Mouse (Mus musculus): Measurements from ENCODE around the gene Samd13. TPM values are rescaled to one million over a fixed set of nuclear protein-coding genes. Genes with fewer than 3 reads are reported as not detected.

The Samd13 gene
- polyA plus RNA-seq, 1 experiment from 2014 or later, result 0.86 TPM

DNA sequence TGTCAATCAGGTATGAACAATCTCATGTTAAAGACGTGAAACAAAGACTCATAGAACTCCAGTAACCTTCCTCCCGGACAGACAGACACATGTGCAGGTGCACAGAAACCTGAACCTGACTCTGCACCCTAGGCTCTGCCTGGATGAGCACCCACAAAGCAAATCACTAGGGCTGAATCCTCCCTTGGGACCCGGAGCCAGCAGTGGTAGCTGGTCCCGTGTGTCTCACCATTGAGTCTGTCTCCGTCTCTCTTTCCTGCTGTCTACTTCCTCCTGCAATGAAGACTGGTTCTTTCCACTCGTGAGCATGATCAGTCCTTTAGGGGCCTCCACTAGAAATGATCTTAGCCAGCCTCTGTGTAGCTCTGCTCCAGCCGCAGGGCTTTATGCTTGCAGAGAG, 23.5 kb downstream of the Samd13 start:
- no peak for DNase-seq (ENCODE audit: low spot score)
- Histone ChIP-seq H3K36me3 (replicated peaks; ENCODE audit: control insufficient read depth, insufficient read depth, low read depth, low read length) (no peaks in the 10 kb centered on the region), H3K27ac (replicated peaks; ENCODE audit: low read depth, low read length) (no peak overlapping the region), H3K4me2 (ENCODE audit: low read depth, low read length) (no peak overlapping the region), H3K27me3 (ENCODE audit: control insufficient read depth, insufficient read depth, low read length) (no peaks in the 10 kb centered on the region), H3K4me3 (ENCODE audit: low read depth, low read length) (no peak overlapping the region), H3K4me1 (ENCODE audit: control insufficient read depth, insufficient read depth, low read length) (no peaks in the 10 kb centered on the region), H3K9me3 (replicated peaks; ENCODE audit: control insufficient read depth, low read length) (no peaks in the 10 kb centered on the region), H3K9ac (replicated peaks; ENCODE audit: low read length) (no peak overlapping the region)
- 76% methylated on average over 7 of the region's 7 CpGs for WGBS
- no peak for ATAC-seq (replicated peaks; ENCODE audit: insufficient number of reproducible peaks, low FRiP score, low TSS enrichment, low read depth)

DNA sequence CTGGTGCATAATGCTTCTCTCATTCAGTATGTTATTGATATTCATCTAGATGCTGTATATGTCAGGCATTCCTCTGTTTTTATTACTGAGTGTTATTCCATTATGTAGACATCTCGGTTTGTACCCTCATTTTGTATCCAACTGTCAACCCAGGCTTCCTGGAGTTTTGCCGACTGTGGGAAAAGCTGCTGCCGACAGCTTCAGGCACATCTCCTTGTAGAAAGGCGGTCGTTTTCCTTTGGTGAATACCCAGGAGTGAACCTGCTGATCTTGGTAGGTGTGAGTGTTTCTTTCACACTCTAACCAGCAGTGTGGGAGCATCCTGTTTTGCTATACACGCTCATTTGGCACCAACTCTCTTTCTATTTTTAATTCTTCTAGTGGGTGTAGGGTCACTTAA, 24.4 kb downstream of the Samd13 start:
- H3K36me3 ChIP-seq (replicated peaks; ENCODE audit: control insufficient read depth, insufficient read depth, low read depth, low read length), result no peaks in the 10 kb centered on the region
- H3K27me3 ChIP-seq (ENCODE audit: control insufficient read depth, insufficient read depth, low read length), result no peaks in the 10 kb centered on the region
- H3K9ac ChIP-seq (replicated peaks; ENCODE audit: low read length), result no peak overlapping the region
- no peaks in the 10 kb centered on the region for H3K4me1 ChIP-seq (ENCODE audit: control insufficient read depth, insufficient read depth, low read length)
- H3K4me2 ChIP-seq (ENCODE audit: low read depth, low read length), result no peak overlapping the region
- no peak overlapping the region for H3K27ac ChIP-seq (replicated peaks; ENCODE audit: low read depth, low read length)
- ATAC-seq (replicated peaks; ENCODE audit: insufficient number of reproducible peaks, low FRiP score, low TSS enrichment, low read depth) (no peak), DNase-seq (ENCODE audit: low spot score) (no peak)
- H3K9me3 ChIP-seq (replicated peaks; ENCODE audit: control insufficient read depth, low read length), result no peaks in the 10 kb centered on the region
- H3K4me3 ChIP-seq (ENCODE audit: low read depth, low read length), result no peak overlapping the region
- 72% methylated on average over 6 of the region's 6 CpGs for WGBS

DNA sequence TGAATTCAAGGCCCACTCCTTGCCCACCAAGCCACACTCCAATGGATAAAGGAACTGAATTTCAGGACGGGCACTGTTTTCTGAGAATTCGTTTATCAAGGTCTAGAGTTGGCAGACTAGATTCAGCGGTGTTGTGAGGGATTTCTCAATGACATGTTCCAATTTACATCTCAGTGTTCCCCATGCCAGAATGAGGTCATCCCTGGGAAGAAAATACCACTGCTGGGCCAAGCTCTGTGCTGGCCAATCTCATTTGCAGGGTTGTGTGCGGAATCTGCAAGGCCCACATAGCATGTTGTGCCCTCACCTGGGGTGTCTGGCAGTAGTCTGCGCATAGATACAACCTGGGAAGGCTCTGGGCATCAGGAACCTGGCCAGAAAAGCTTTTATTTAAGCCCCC, 26.1 kb downstream of the Samd13 start:
- H3K4me1 ChIP-seq (ENCODE audit: control insufficient read depth, insufficient read depth, low read length), result no peaks in the 10 kb centered on the region
- H3K9ac ChIP-seq (replicated peaks; ENCODE audit: low read length), result no peak overlapping the region
- H3K4me3 ChIP-seq (ENCODE audit: low read depth, low read length), result no peak overlapping the region
- H3K36me3 ChIP-seq (replicated peaks; ENCODE audit: control insufficient read depth, insufficient read depth, low read depth, low read length), result no peaks in the 10 kb centered on the region
- no peaks in the 10 kb centered on the region for H3K27me3 ChIP-seq (ENCODE audit: control insufficient read depth, insufficient read depth, low read length)
- ATAC-seq (replicated peaks; ENCODE audit: insufficient number of reproducible peaks, low FRiP score, low TSS enrichment, low read depth), result no peak
- no peak for DNase-seq (ENCODE audit: low spot score)
- WGBS, result 90% methylated on average over 5 of the region's 5 CpGs
- no peak overlapping the region for H3K27ac ChIP-seq (replicated peaks; ENCODE audit: low read depth, low read length)
- H3K9me3 ChIP-seq (replicated peaks; ENCODE audit: control insufficient read depth, low read length), result no peaks in the 10 kb centered on the region
- no peak overlapping the region for H3K4me2 ChIP-seq (ENCODE audit: low read depth, low read length)

DNA sequence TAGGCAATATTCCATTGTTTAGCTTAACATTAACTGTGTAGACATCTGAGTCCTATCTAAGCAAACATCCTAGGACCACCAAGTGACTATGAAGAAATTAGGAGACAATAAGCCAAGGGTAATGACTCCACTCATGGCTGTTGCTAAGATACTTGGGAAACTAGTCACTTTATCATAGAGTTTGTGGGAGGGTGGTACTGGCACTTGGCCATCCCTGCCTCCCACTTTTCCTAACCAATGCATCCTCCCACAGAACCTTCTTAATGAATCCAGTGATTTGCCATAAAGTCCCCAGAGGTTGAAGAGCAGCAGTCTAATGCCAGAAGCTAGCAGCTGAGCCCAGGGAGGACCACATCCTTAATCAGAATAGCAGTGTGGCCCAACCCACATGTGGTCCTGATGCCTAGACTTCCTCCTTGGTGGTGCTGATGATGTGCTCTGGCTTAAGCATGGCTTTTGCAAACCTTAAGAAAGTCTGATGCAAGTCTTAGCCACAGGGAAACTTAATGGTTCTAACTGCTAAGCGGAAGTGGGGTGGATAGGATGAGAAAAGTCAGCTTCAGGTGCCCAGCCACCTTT, 27.2 kb downstream of the Samd13 start:
- no peak overlapping the region for H3K4me2 ChIP-seq (ENCODE audit: low read depth, low read length)
- no peak for ATAC-seq (replicated peaks; ENCODE audit: insufficient number of reproducible peaks, low FRiP score, low TSS enrichment, low read depth)
- no peaks in the 10 kb centered on the region for H3K4me1 ChIP-seq (ENCODE audit: control insufficient read depth, insufficient read depth, low read length)
- no peak overlapping the region for H3K4me3 ChIP-seq (ENCODE audit: low read depth, low read length)
- no peak overlapping the region for H3K27ac ChIP-seq (replicated peaks; ENCODE audit: low read depth, low read length)
- DNase-seq (ENCODE audit: low spot score), result no peak
- no peak overlapping the region for H3K9ac ChIP-seq (replicated peaks; ENCODE audit: low read length)
- 92% methylated on average over 1 of the region's 1 CpGs for WGBS
- H3K9me3 ChIP-seq (replicated peaks; ENCODE audit: control insufficient read depth, low read length), result no peaks in the 10 kb centered on the region
- no peaks in the 10 kb centered on the region for H3K36me3 ChIP-seq (replicated peaks; ENCODE audit: control insufficient read depth, insufficient read depth, low read depth, low read length)
- no peaks in the 10 kb centered on the region for H3K27me3 ChIP-seq (ENCODE audit: control insufficient read depth, insufficient read depth, low read length)

DNA sequence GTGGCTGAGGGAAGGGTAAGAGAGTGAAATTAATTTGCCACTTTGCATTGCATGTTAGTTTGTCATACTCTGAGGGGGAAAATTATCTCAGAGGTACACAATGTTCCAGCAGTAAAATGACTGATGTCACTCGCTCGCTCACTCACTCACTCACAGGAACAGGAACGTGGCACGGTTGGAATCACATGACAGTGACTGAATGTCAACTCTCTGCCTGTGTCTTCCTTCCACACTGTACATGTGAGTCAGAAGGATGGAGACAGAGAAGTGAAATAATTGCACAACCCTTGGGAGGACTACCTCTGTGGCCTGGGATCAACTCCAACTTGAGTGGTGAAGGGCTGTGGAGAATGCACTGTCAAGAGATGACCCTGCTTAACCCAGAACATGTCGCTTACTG, 28.0 kb downstream of the Samd13 start:
- Histone ChIP-seq H3K27me3 (ENCODE audit: control insufficient read depth, insufficient read depth, low read length) (no peaks in the 10 kb centered on the region), H3K4me1 (ENCODE audit: control insufficient read depth, insufficient read depth, low read length) (no peaks in the 10 kb centered on the region), H3K36me3 (replicated peaks; ENCODE audit: control insufficient read depth, insufficient read depth, low read depth, low read length) (no peaks in the 10 kb centered on the region), H3K4me3 (ENCODE audit: low read depth, low read length) (no peak overlapping the region), H3K9me3 (replicated peaks; ENCODE audit: control insufficient read depth, low read length) (no peaks in the 10 kb centered on the region), H3K9ac (replicated peaks; ENCODE audit: low read length) (no peak overlapping the region), H3K4me2 (ENCODE audit: low read depth, low read length) (no peak overlapping the region), H3K27ac (replicated peaks; ENCODE audit: low read depth, low read length) (no peak overlapping the region)
- DNase-seq (ENCODE audit: low spot score) (no peak), ATAC-seq (replicated peaks; ENCODE audit: insufficient number of reproducible peaks, low FRiP score, low TSS enrichment, low read depth) (no peak)
- WGBS, result 87% methylated on average over 5 of the region's 5 CpGs

DNA sequence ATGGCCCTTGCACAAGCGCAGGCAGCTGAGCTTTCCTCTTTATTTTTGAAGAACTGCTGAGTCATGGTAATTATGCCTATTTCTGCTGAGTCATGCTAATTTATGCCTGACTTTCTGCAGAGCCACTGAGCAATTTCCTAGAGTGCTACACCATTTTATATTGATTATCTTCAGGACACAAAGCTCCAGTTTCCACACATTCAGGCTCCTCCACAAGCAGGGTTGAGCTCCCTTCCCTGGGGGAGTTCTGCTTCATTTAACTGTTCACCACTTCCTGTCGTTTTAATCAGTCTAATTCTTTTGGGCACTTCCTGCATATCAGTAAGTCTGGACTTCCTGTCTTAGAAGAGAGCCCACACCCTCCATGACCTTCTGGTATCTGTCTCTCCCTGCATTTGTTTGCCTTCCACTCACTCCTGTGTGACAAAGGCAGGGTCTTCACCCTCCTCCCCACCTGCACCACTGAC, 30.2 kb downstream of the Samd13 start:
- Histone ChIP-seq H3K27me3 (ENCODE audit: control insufficient read depth, insufficient read depth, low read length) (no peaks in the 10 kb centered on the region), H3K9me3 (replicated peaks; ENCODE audit: control insufficient read depth, low read length) (no peaks in the 10 kb centered on the region), H3K36me3 (replicated peaks; ENCODE audit: control insufficient read depth, insufficient read depth, low read depth, low read length) (no peaks in the 10 kb centered on the region), H3K4me3 (ENCODE audit: low read depth, low read length) (no peak overlapping the region), H3K4me1 (ENCODE audit: control insufficient read depth, insufficient read depth, low read length) (no peaks in the 10 kb centered on the region), H3K4me2 (ENCODE audit: low read depth, low read length) (no peak overlapping the region), H3K27ac (replicated peaks; ENCODE audit: low read depth, low read length) (no peak overlapping the region), H3K9ac (replicated peaks; ENCODE audit: low read length) (no peak overlapping the region)
- no peak for ATAC-seq (replicated peaks; ENCODE audit: insufficient number of reproducible peaks, low FRiP score, low TSS enrichment, low read depth)
- WGBS, result 49% methylated on average over 2 of the region's 2 CpGs
- peak; percentile 20 for DNase-seq (ENCODE audit: low spot score)

DNA sequence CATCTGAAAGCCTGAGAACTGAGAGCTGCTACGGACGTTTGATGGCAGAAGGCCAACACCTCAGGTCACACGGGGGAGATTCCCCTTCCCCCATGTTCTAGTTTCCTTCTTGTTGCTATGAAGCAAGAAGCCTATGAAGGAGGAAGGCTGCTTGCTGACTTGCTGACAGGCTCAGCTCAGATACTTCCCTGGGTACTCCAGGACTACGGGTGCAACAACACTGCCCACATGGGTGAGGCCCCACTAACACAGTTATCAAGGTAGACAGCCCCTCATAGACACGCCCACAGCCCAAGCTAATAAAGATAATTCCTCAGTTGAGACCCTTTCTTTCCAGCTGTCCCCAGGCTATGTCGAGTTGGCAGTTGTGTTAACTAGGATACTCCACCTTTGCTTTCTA, 31.7 kb downstream of the Samd13 start:
- 79% methylated on average over 6 of the region's 6 CpGs for WGBS

DNA sequence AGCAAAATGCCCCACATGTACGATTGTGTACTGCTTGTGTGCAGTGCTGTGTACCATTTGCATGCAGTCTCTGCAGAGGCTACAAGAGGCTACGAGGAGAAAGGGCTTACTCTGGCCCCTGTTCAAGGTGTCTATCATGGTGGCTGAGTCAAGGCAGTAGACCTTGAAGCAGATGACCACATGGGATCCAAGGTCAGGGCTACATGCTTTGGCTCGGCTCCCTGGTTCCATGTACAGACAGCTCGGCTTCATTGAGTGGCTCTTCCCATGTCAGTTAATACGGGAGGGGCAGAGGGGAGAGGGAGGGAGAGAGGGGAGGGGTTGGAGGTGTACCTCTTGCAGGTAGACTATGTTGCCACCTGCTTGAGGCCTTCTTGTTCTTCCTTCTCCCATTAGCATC, 33.0 kb downstream of the Samd13 start:
- 86% methylated on average over 5 of the region's 5 CpGs for WGBS
- Histone ChIP-seq H3K9me3 (replicated peaks; ENCODE audit: control insufficient read depth, low read length) (no peaks in the 10 kb centered on the region), H3K36me3 (replicated peaks; ENCODE audit: control insufficient read depth, insufficient read depth, low read depth, low read length) (no peaks in the 10 kb centered on the region), H3K4me2 (ENCODE audit: low read depth, low read length) (no peak overlapping the region), H3K4me1 (ENCODE audit: control insufficient read depth, insufficient read depth, low read length) (no peaks in the 10 kb centered on the region), H3K4me3 (ENCODE audit: low read depth, low read length) (no peak overlapping the region), H3K27me3 (ENCODE audit: control insufficient read depth, insufficient read depth, low read length) (no peaks in the 10 kb centered on the region), H3K27ac (replicated peaks; ENCODE audit: low read depth, low read length) (no peak overlapping the region), H3K9ac (replicated peaks; ENCODE audit: low read length) (no peak overlapping the region)
- ATAC-seq (replicated peaks; ENCODE audit: insufficient number of reproducible peaks, low FRiP score, low TSS enrichment, low read depth) (no peak), DNase-seq (ENCODE audit: low spot score) (no peak)

More for the DNA sequence above, 31.7 kb downstream of the Samd13 start:
- no peaks in the 10 kb centered on the region for H3K36me3 ChIP-seq (replicated peaks; ENCODE audit: control insufficient read depth, insufficient read depth, low read depth, low read length)
- H3K27ac ChIP-seq (replicated peaks; ENCODE audit: low read depth, low read length), result no peak overlapping the region
- H3K4me1 ChIP-seq (ENCODE audit: control insufficient read depth, insufficient read depth, low read length), result no peaks in the 10 kb centered on the region
- H3K9ac ChIP-seq (replicated peaks; ENCODE audit: low read length), result no peak overlapping the region
- DNase-seq (ENCODE audit: low spot score), result no peak
- H3K4me3 ChIP-seq (ENCODE audit: low read depth, low read length), result no peak overlapping the region
- H3K9me3 ChIP-seq (replicated peaks; ENCODE audit: control insufficient read depth, low read length), result no peaks in the 10 kb centered on the region
- H3K27me3 ChIP-seq (ENCODE audit: control insufficient read depth, insufficient read depth, low read length), result no peaks in the 10 kb centered on the region
- no peak for ATAC-seq (replicated peaks; ENCODE audit: insufficient number of reproducible peaks, low FRiP score, low TSS enrichment, low read depth)
- no peak overlapping the region for H3K4me2 ChIP-seq (ENCODE audit: low read depth, low read length)
